Mouse (Mus musculus) retina, embryonic 14.5 days (tissue): ENCODE measurements at regions not wholly inside any gene's neighbourhood (a gene's known extent, or its start where the extent isn't known, plus 50 kb on each side); places are given as distances from the start of the nearest gene placed in this dataset.
"Not testable (repeated sequence)": the region's sequence is repeated elsewhere in the genome, so short reads cannot be mapped to it uniquely, and the experiment has no call there.

Experiments used
- DNase-seq: peaks from one replicate; pipeline ENCODE4 v3.0.0-alpha.2; 2015; ENCODE audit warnings: low spot score

GRCm38 (mm10) chr5:55677811-55678210 lies 1679.5 kb downstream of the Stim2 start:
- DNase-seq: not testable (repeated sequence)

- peak; percentile 25 for DNase-seq
Observed at GRCm38 (mm10) chr5:55691114-55691742, 1692.9 kb downstream of the Stim2 start.

GRCm38 (mm10) chr5:55704512-55704911 lies 1706.2 kb downstream of the Stim2 start:
- DNase-seq: no peak

- DNase-seq: peak; percentile 53
Observed at GRCm38 (mm10) chr5:55711786-55712185, 1713.5 kb downstream of the Stim2 start.

- DNase-seq: no peak
Observed at GRCm38 (mm10) chr5:55735143-55735542, 1736.8 kb downstream of the Stim2 start.

- DNase-seq: no peak
Observed at GRCm38 (mm10) chr5:55761777-55762176, 1763.5 kb downstream of the Stim2 start.

GRCm38 (mm10) chr5:55791755-55792629 lies 1793.7 kb downstream of the Stim2 start:
- no peak for DNase-seq

- DNase-seq: peak; percentile 4
Observed at GRCm38 (mm10) chr5:55792717-55793116, 1794.4 kb downstream of the Stim2 start.
